Mouse (Mus musculus) granulocyte monocyte progenitor cell, adult 5-6 weeks (primary cell): ENCODE measurements around the gene Fgfr2. TPM values are rescaled to one million over a fixed set of nuclear protein-coding genes. Genes with fewer than 3 reads are reported as not detected.

Experiments
- ATAC-seq: replicated peaks from 2 replicates; pipeline ENCODE4 v1.8.0; 2016; ENCODE audit warnings: mild to moderate bottlenecking, moderate TSS enrichment, inconsistent platforms; ENCODE audit not compliant: poor library complexity, severe bottlenecking
- total RNA-seq, 2 experiments: library from RNA; stranded (forward) in 1 of 2; stranded (reverse) in 1 of 2; fragments of 200-712, 200-1000 nt in 1 of 2; fragments of >200 nt in 1 of 2; fragmentation: Nextera tagmentation in 1 of 2; gene quantifications; 2 replicates each; pipeline ENCODE4 v1.2.3; 2014 to 2017

Fgfr2 gene
- total RNA-seq, 2 experiments from 2014 or later: not detected

DNA sequence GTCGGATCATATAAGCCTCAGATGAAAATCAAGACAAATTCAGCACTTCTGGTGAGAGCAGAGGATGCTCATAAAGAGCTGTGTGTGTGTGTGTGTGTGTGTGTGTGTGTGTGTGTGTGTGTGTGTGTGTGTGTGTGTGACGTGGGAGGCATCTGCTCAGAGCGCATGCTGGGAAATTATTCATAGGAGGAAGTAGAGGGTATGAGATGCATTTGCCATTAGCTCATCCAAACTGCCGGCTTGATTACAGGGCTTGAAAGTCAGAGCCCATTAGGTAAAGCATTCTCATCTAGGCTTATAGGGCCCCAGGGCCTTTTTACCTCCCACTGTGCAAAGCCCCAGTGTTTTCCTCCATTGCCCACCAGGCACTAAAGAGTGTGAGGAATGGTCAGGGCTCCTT, 1076.5 kb downstream of the Fgfr2 start:
- no peak for ATAC-seq

DNA sequence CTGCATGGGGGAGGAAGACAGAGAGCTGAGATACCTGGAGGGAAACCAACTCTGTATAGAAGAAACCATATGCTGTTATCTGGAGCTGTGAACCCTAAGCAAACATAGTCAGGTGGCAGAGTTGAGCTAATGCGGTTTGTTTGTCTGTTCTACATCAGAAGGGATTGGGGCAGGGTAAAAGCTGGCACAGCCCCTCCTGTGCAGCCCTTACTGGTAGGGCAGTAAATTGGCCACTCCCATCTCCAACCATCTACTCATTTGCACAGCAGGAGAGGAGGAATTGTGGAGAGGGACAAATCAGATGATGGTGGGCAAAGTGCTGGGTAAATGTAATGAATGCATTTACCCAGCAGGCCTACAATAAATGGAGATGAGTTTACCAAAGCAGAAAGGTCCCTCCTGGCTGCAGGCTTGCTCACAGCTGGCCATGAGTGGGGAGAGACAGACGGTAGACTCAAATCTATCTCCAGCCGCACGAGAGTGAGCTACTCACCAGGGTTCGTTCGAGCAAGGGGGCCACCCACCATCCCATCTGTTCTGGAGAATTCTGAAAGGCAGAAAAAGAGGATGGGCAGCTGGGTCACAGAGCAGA, 1091.1 kb downstream of the Fgfr2 start:
- ATAC-seq: no peak

DNA sequence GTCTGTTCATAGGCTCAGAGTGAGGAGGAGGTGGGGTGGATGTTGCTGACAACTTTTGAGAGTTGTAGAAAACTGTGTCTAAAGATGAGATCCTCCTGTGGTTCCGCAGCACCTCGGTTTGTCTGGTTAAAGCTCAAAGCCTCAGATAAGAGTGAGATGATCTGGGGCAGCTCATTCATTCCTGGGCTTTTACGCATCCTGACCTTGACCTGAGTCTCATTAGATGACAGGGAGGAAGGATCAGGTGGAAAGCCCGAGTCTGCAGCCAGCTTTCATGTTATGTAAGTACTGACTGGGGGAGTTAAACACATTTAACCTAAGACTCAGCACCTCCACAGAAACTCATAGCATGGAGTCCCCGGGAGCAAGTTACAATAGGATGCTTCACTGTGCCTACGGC, 1096.5 kb downstream of the Fgfr2 start:
- ATAC-seq: no peak

DNA sequence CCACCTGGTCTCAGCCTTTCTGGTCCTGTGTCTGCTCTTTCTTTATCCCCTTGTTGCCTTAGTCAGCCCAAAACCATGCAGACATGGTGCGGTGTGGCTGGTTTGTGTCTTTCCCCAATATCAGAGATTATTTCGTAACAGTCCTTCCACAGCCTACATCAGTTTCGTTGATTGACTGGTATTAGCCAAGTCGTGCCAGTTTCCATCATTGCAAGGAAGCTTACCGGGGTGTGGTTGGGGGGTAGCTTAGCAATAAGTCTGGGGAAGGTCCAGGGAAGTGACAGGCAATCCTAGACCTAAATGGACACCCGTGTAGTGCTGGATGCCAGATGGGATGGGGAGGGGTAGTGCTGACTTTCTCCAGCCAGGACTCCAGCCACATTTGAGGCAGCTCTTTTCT, 1097.6 kb downstream of the Fgfr2 start:
- ATAC-seq: no peak

GRCm38 (mm10) chr7:132015933-132016332, 1107.2 kb downstream of the Fgfr2 start:
- ATAC-seq: no peak

GRCm38 (mm10) chr7:132015193-132015592, 1108.0 kb downstream of the Fgfr2 start:
- no peak for ATAC-seq

DNA sequence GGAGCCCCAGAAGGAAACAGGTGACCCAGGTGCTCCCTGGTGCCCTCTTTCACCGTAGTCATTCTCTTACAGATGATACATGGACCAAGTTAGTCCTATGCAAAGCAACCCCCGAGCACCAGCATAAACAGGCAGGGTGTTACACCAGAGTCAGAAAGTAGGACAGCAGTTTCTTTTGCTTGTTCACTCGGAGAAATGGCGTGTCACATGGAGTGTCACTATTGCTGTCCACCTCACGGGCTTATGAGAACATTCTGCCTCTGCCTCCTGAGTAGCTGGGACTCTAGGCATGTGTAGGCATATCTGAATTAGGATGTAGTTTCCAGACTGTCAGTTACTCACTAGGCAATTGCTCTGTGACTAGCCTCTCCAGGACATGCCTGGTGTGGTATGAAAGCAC, 1109.2 kb downstream of the Fgfr2 start:
- no peak for ATAC-seq

DNA sequence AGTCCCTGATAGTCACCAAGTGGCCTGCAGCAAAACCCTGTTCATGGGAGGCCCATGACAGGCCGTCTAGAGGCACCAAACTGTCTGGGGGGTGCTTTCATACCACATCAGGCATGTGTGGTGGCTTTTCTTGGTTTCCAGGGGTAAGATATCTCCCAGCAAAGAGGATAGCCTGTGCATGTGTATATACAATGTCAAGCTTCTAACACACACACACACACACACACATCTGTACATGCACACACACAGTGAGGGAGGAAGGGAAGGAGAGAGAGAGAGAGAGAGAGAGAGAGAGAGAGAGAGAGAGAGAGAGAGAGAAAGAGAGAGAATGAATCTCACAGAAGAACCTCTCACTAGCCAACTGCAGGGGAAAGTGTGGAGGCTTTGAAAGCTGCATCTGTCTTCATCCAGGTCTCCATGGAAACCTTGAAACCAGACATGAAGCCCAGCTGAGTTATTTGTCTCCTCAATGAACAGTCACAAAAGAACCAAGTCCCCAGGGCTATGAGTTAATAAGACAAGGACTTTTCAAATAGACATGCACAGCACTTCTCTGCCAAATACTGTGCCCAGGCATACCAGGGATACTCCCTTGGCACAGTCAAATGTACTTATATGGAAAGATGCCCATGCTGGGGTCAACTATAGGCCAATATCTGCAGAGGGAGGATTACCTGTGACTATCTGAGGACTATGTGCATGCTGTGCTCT, 1110.0 kb downstream of the Fgfr2 start:
- no peak for ATAC-seq

DNA sequence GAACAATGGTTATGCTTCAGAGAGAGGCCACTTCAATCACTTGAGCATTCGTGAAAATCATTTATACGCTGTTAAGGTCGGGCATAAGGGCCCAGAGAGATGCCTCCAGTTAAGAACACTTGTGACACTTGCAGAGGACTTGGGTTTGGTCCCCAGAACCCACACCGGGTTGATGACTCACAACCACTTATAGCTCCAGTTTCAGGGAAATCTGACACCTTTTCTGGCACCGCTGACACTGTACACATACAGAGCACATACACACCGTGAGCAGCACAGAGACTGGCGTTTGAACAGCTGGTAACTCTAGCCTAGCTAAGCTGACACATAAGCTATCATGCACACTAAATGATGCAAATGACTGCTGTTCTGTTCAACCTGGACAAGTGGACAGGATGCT, 1114.1 kb downstream of the Fgfr2 start:
- no peak for ATAC-seq

- no peak for ATAC-seq
Observed at GRCm38 (mm10) chr7:132005996-132006696, 1117.0 kb downstream of the Fgfr2 start.

- no peak for ATAC-seq
Observed at GRCm38 (mm10) chr7:131992873-131993272, 1130.3 kb downstream of the Fgfr2 start.

GRCm38 (mm10) chr7:131992226-131992625, 1130.9 kb downstream of the Fgfr2 start:
- no peak for ATAC-seq

DNA sequence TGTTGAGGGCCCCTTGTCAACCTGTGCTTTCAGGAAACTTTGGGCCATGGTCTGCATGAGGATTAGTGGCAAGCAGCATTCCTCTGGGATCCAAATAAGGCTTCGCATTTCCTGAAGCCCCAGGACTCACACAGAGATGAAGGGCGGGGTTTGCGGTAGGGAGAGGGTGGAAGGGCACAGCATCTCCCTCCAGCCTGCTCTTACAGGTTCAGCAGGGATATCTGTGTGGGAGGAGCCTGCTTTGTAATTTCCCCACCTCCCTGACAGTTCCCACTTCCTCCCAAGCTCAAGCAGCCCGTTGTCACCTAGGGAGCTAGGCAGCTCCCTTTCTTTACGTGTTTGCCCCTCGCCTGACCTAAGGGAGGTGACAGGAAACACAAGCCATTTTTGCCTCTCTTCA, 1134.1 kb downstream of the Fgfr2 start:
- ATAC-seq: no peak

DNA sequence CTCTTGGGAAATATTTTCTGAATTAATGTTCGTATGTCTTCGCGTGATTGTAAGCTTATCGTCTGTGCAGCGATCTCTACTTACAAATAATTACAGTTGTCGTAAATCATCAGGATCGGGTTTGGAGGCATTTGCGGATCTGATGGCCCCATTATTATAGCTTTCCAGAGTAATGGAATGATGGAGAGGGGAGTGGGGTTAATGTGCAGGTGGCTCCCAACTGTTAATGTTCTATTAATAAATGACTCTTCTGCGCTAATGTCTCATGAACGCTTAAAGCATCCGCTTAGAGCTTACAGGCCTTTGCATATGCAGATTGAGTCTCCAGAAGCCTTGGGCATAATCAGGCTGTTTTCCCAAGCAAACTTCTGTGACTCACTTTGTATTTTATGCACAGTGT, 1144.5 kb downstream of the Fgfr2 start:
- no peak for ATAC-seq

DNA sequence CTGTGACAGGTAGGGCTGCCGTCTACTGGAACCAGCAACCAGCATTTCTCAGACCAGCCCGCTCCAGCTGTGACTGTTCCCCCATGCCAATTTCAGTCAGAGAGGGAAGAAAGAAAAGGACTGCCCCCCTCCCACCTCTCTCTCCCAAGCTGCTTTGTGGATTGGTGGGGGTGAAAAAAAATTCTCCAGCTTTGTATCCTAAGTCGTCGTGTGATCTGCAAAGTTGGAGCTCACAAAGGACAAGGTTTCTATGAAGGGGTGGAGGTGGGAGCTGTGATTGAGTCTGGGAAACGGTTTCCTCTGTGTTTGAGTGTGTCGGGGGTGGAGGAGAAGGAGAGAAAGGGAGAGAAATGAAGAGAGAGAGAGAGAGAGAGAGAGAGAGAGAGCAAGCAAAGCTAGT, 1147.3 kb downstream of the Fgfr2 start:
- no peak for ATAC-seq

GRCm38 (mm10) chr7:131970255-131970654, 1152.9 kb downstream of the Fgfr2 start:
- ATAC-seq: peak; percentile 44

DNA sequence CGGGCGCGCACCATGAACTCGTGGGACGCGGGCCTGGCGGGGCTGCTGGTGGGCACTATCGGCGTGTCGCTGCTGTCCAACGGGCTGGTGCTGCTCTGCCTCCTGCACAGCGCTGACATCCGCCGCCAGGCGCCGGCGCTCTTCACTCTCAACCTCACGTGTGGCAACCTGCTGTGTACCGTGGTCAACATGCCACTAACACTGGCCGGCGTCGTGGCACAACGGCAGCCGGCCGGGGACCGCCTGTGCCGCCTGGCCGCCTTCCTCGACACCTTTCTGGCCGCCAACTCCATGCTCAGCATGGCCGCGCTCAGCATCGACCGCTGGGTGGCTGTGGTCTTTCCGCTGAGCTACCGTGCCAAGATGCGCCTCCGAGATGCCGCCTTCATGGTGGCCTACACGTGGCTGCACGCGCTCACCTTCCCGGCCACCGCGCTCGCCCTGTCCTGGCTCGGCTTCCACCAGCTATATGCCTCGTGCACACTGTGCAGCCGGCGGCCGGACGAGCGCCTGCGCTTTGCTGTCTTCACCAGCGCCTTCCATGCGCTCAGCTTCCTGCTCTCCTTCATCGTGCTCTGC, 1156.1 kb downstream of the Fgfr2 start:
- no peak; the same call in 1 of the 2 replicates for ATAC-seq

- ATAC-seq: no peak
Observed at GRCm38 (mm10) chr7:131966023-131966915, 1156.9 kb downstream of the Fgfr2 start, which contains the start of gene Gpr26. Gene Gpr26 (plus strand): TSS chr7:131966460.

GRCm38 (mm10) chr7:131960551-131960950, 1162.6 kb downstream of the Fgfr2 start:
- no peak for ATAC-seq

DNA sequence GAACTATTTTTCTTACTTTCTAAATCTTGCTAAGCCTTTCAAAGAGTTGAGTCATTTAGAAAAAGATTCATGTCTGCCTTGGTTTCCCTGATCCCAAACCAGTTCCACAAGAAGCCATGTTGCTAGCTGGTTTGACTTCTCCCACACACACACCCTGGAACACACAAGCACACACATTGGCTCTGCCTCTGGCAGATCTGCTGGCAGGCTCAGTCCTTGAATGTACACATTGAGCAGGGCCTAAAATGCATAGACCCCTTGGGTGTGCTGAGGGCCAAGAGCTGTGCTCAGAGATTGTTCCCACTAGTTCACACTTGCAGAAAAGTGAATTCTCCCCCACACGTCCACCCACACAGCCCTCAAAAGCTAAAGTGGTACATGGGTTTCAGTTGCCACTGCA, 1164.4 kb downstream of the Fgfr2 start:
- no peak for ATAC-seq
